Mouse (Mus musculus) frontal cortex, adult (tissue): ENCODE data around the gene Cript.

ENCODE experiments used
- ATAC-seq: cut with Nextera tagmentation; 2 replicates; pipeline ENCODE4 v1.9.2; 2017; ENCODE audit warnings: mild to moderate bottlenecking, moderate library complexity, mixed read lengths; ENCODE audit not compliant: low TSS enrichment

Cript gene

DNA sequence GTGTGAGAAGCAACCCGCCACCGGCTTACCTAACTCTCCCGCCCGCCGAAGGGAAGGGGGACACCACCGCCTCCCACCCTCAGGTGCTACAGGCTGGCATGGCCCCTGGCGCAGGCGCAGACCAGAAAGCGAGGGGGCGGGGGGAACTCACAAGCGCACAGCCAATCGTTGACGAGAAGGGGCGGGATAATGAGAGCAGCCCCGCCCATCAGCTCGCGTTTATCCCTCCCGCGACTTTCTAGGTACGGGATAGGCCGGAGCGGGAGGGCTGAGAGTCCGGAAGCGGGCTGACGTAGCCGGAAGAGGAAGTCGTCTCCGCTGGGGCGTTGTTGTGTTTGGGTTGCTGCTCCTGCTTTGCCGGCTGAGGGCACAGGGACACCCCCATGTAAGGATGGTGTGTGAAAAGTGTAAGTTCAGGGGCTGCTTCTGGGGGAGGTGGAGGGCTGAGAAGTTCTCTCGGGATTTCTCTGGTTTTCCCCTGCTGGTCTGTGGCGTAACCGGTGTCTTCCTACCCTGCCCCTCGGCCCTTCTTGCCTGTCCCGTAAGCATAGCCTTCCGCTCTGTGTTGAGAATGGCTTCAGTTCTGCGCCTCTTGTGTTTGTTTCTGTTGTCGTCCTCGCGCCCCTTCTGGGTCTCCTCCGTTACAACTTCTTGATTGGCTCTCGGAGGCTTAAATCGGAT is at the start of gene Cript, which contains the start of gene Pigf:
Gene Cript (plus strand): TSS at position 282 of the 681 bp plus-strand sequence.
Gene Pigf (minus strand): TSS at position 138 of the 681 bp plus-strand sequence.
- ATAC-seq: peak; percentile 99

DNA sequence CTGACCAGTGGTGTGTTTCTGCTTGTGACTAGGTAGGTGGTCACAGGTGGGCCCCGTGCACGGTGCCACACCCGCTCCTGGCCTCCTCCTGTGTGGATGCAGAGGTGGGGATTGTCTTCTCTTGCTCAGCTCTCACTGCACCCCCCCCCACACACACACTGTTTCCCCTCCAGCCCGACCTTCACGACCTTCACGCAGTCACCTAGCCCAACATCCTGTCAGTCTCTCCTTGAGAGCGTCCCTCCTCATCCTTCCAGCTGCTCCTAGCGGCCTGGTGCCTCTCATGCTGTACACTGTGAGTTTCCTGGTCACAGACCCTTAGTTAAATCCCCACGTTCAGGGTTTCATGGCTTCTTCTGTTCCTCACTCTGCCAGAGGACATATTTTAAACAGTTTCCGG is 49.0 kb upstream of the Cript start:
- no peak for ATAC-seq

DNA sequence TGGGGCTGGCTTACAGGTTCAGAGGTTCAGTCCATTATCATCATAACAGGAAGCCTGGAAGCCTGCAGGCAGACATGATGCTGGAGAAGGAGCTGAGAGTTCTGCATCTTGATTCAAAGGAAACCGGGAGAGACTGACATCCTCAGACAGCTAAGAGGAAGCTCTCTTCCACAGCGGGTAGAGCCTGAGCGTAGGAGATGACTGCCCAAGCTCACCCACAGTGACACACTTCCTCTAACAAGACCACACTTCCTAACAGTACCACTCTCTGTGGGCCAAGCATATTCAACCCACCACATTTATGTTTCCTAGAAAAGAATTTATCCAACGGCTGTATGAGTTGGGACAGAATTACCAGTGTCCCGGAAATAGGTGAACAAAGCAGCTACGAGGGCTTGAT is 46.9 kb upstream of the Cript start:
- ATAC-seq: peak; percentile 52; the same call in 1 of the 2 replicates

DNA sequence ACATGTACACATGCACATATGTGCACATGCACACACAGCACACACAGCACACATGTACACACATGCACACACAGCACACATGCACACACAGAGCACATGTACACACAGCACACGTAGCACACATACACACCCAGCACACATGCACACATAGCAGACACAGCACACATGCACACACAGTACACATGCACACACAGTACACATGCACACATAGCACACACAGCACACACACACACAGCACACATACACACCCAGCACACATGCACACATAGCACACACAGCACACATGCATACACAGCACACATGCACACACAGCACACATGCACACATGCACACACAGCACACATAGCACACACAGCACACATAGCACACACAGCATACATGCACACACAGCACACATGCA is 44.1 kb upstream of the Cript start:
- ATAC-seq: no peak

DNA sequence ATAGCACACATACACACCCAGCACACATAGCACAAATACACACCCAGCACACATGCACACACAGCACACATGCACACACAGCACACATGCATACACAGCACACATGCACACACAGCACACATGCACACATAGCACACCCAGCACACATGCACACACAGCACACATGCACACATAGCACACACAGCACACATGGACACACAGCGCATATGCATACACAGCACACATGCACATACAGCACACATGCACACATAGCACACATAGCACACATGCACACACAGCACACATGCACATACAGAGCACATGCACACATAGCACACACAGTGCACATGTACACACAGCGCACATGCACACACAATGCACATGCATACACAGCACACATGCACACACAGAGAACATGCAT is 43.6 kb upstream of the Cript start:
- no peak for ATAC-seq

DNA sequence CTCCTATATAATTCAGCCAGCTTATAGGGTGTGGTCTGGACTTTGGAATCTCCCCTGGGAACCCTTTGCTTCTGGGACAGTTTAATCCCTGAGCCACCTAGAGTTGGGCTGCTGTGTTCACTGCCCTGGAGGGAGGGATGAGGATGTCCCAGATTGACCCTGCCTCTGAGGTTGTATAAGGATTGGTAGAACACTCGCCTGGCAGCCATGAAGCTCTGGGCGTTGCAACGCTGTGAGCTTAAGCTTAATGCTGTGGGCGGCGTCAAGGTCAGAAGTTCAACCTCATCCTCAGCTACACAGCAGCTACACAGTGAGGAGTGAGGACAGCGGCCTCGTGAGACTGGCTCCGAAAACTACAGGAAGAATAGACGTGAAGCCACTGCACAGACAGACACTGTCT is 42.9 kb upstream of the Cript start:
- no peak for ATAC-seq

DNA sequence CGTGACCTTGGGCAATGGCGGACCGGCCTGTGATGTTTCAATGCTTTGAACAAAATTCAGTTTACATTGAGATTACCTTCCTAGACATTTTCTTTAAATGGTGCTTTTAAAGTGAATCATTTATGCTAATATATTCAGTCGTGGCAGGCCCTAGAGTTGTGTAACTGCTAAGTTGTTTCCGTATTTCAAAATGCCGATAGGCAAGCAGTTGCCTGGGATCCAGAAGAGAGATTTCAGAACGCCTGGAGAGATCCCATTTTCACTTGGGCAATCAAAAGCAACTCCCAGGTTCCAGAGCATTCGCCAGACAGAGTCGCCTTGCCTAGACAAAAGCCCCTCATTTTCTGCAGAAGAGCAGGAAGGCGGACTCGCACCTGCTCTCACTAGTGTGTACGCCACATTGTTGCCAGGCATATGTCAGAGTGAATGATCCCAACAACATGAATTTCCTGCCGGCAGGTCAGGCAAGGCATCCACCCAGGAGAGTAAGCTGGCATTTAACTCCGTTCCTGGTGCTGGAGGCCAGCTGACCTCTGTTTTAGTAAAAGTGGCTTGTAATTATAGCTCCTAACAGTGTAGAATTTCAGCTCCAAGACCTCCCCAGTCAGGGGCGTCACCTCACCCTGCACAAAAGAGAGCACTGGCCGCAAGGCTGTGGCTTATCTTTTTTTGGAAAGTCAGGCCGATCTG is 38.8 kb upstream of the Cript start:
- ATAC-seq: no peak

DNA sequence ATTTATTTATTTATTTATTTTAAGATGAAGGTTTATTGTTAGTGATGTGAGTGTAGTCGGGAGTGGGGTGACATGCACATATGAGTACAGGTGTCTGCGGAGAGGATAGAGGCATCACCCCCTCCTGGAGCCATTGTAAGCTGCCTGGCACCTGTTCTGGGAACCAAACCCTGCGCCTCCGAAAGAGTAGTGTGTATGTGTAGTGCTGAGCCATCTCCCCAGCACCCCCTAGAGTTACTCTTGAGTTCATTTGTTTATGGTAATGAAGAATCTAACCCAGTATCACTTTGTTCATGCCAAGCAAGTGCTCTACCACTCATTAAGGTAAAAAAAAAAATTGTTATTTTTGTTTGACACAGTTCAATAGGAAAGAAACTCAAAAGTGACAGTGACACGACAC is 37.2 kb upstream of the Cript start:
- ATAC-seq: no peak

DNA sequence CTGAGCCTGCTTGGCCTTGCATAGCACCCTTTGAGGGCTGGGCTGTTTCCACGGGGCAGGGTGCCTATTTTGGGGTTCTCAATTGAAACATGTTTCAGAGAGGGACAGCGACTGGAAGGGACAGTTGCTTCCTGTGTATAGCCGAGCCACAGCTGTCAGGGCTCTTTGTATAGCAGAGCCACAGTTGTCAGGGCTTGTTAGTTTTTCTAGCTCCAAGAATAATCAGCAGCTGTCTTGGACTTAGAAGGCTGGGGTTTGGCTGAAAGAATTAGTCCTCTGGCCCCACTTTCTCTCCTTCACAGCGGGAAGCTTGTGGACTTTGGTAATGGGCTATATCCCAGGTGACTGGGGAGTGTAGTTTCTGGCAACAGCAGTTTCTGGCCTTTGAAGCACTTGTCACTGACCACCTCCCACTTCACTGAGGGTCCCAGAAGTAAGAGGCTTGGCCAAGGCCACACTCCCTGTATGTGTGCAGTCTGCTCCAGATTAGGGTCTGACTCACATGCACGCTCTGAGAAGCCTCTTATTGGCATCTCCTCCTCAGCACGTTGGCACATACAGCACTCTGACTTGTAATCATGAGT is 36.7 kb upstream of the Cript start:
- ATAC-seq: no peak

DNA sequence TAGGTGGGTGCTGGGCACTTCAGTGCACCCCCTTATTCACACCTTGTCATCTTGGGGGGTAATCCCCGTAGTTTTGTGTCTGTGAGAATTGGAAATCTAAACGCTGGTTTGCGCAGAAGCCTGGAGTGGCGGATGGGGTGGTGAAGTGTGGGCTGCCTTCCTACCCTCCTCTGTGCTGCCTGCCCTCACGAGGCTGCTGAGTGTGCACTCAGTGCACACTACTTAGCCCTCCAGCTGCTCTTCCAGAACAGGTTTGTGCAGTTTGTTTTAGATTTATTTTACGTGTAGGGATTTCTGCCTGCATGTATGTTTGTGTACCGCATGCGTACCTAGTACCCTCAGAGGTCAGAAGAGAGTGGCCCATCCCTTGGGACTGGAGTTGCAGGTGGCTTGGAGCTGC is 34.0 kb upstream of the Cript start:
- ATAC-seq: no peak

DNA sequence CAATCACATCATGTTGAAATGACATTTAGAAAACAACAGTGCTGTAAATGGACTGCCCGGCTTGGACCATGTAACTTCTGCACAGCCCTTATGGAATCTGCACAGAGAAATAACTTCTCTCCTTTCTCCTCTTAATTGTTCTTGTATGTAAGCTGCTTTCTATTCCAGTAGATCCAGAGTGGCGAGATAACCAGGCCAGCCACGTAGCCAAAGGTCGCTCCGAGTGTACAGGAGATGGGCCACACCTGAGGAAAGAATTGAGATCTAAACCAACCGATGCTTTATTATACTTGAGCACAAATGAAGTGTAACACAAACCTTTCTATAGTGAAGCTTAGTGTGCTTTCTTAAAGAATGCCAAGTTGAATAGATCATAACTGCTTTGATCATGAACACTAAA is 28.0 kb upstream of the Cript start:
- ATAC-seq: no peak

DNA sequence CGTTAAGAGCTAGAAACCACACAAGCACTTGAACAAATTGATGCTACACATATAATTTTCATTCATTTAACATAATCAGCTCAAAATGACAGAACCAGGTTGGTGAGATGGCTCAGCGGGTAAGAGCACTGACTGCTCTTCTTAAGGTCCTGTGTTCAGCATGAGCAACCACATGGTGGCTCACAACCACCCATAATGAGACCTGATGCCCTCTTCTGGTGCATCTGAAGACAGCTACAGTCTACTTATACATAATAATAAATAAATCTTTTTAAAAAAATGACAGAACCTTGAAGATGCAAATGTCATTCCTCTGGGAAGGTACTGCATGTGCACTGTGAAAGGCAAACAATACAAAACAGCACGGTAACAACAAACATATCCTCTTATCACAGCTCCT is 16.4 kb upstream of the Cript start:
- ATAC-seq: no peak

DNA sequence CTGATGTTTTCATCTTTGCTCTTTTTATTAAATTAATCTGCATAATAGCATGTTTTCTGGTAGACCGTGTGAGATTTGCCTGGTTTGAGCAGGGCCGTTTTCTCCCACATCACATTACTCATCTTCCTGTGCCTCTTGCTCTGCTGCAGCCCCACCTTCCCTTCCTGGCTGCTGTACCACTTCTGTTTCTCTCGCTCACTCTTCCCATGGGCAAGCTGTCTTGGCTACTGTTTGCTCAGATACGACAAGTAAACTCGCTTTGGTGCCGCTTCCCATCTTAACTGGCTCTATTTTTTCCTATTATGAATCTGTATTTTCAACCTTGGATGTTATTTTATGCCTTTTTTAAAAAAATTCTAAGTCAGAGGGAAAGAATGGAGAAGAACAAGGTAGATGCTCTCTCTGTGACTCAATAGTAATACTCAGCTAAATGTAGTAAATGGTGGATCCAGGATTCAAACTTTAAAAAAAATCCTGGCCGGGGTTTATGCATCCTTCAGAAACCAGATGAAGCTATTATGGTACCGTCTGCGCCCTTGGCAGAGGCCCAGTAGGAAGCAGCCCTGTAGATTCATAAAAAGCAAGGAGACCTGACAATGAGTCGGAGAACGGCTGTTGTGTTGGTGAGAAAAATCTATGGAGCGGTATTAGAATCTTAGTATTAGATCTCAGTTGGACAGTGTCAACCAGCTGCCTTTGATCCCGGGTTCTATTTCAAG is 13.9 kb upstream of the Cript start:
- ATAC-seq: peak; percentile 93

DNA sequence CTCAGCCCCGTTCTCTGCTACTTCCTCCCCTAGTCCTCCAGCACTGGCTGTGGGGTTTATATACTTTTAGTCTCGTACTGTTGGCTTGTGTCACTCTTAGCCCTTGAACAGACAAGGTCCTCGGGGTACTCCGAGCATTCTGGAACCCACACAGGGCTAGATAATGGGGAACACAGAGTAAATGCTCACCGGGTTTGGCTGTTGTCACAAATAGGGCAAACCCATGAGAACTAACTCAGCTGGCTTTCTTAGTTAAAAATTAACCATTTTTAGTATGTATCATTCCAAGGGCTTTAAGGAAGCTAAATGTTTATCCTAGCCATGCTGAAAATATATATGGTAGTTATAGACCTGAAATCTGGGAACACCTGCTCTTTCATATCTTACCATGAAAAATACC is 5.7 kb upstream of the Cript start:
- no peak for ATAC-seq

DNA sequence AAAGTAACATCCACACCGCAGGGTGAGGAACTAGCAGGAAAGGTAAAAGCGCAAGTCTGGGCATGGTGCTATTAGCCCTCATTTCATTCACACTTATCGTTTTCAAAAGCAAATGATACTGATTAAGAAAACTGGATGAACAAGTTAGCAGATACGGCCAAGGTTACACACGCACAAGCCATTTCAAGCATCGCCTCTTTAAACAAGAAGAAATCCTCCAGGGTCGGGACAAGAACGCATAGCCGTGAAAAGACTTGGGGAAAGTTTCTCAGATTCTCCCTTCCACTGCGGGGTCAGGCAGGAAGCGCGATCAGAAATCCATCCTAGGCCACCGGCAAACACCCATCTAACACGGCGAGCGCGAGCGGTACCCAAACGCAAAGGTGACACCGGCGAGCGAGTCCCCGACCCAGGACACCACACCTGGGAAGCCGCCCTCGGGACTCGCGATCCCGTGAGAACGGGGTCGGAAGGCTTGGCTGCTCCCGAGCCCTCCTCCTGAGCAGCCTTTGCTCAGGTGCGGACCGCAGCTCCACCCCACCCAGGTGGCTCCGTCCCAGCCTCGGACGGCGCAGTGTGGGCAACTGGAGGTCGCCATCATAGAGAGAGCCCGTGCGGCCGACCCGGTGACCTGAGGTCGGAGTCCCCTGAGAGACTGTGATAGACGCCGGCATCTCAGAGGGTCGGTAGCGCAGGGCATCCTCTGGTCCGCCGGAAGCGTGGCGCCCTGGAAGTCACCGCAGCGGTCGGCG is 683 bp upstream of the Cript start:
- peak; percentile 21 for ATAC-seq

DNA sequence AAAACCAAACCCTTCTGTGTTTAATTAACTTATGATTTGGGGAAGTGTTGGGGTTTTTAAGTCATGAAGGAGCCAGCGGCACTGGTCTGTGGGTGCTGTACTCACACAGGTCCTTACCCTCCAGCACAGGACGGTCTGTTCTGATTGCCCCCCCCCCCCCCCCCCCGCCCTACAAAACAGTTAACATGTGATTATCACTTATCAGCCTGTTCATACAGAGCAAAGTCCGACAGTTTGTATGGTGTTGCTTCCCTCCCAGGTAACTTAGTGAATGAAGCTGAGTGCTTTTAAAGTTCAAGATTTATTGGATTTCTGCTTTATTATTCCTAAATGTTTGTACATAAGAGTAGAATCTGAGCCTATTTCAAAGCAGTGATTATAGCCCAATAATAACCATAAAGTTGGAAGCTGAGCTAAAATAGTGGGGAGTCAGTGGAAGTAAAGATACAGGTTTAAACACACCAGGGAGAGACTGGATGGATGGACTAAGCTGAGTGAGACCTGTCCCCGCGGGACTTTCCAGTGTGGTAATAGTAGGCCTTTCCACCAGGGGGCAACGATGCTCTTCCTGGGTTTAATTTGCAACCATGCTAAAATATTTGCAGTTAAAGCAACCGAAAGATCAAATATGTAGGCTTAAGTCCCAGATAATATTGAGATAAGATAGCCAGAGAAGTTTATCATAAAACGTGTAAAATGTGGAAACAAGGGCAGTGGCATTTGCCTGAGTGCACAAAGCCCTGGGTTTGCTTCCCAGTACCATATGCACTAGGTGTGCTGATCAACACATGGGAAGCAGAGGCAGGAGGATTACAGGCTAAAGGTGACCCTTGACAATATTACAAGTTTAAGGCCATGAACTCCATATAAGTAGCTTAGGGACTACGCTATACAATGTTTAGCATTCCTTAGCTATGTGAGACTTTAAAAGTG is 11.1 kb downstream of the Cript start:
- ATAC-seq: 0 out of 2 replicates have a peak, but pooled peaks have one; percentile 50

DNA sequence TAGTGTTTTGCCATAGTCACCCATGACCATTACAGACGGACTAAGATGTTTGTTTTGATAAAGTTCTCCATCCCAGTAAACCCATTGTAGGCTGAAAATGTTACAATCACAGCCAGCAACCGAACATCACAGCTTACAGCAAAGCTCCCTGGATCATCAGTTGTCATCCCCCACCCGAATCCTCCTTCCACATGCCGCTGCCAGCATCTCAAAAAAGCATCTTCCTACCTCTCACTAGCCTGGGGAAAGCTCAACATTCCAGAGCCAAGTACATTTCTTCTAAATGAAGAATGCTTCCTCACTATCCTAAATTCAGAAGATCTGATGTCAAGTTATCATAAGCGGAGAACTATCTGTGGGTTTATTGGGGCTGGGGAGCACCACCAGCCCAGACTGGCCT is 13.1 kb downstream of the Cript start:
- peak; percentile 80 for ATAC-seq

DNA sequence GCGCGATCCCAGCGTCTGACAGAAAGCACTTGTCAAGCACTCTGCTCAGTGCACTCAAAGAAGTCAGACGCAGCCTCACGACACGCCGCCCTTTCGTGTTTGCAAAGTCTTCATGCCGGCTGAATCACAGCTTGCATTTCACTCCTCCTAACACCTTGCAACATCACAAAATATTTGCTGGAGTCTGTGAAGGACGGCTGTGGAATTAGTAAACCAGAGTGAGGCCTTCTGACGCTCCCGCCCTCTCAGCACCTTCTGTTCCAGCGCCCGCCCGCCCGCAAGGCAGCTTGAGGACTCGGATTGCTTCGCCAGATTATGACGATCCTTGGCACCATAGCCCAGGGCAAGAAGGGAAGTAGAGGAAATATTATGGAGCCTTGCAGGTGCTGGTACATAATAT is 16.4 kb downstream of the Cript start:
- peak; percentile 60 for ATAC-seq

DNA sequence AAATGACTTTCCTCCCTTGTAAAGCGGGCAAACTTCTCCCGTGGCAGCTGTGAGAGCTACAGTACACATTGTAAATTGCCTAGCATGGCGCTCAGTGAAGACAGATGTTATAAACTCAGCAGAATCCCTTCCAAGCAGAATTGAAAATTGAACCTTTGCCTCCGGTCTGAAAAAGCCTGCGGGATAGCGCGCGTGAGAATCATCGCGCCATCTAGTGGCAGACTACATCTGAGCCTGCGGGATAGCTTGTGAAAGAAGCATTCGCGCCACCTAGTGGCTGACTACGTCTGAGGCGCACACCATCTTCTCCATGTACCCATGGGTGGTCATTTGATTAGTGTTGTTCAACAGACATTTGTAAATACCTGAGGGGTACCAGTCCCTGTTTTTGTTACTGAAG is 19.0 kb downstream of the Cript start:
- peak; percentile 75 for ATAC-seq

DNA sequence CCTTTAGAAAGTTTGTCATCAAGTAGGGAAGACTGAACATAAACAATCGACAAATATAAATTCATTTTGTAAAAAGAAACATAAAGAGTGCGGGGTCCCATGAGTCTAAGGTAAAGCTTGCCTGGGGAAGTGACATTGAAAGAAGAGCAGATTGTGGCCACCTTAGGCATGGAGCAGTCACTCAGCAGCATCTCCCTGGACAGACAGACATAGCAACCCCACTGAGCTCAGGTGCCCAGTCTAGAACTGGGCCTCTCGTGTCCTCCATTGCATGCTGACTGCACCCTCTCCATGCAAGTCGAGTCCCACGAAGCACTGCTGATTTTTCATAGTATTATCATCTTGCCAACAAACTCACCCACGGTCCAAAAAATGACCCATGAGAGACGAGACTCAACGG is 19.4 kb downstream of the Cript start:
- no peak for ATAC-seq

DNA sequence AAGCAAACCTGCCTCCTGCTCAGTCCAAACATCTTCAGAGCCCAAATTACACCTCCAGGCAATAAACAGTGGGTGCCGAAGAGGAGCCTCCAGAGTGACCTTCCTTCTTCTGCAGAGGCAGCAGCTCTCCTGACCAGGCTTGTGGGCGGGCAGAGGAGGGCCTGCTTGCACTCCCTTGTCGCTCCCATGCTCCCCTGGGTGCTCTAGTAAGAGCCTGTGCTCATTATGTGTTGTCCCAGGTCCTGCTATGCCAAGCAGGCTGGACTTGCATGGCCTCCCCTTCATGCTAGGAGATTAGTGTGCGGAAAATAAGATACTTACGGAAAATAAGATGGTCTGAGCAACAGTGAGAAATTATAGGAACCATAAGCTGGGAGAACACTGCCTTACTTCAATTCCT is 24.3 kb downstream of the Cript start:
- no peak for ATAC-seq
